Mouse (Mus musculus): ENCODE results near the gene Gm11239. TPM values are rescaled to one million over a fixed set of nuclear protein-coding genes. Genes with fewer than 3 reads are reported as not detected.
"Not testable (repeated sequence)": the region's sequence is repeated elsewhere in the genome, so short reads cannot be mapped to it uniquely, and the experiment has no call there.

The Gm11239 gene
- not detected for total RNA-seq (2021)

- DNase-seq: not testable (repeated sequence)
These were observed at the start of gene Gm11239 for GRCm38 (mm10) chr4:73668054-73668453. Gm11239 (plus strand) TSS chr4:73668354.

- DNase-seq: not testable (repeated sequence)
These were observed 45.5 kb upstream of the Gm11239 start, which contains the start of gene Gm11237 for GRCm38 (mm10) chr4:73622684-73623083. Gm11237 (plus strand) TSS chr4:73622984.

GRCm38 (mm10) chr4:73637821-73638220 lies 30.3 kb upstream of the Gm11239 start, which contains the start of gene Gm11236:
Gm11236 (plus strand) TSS chr4:73638121.
- not testable (repeated sequence) for DNase-seq

GRCm38 (mm10) chr4:73661864-73662263 lies 6.3 kb upstream of the Gm11239 start:
- not testable (repeated sequence) for DNase-seq

GRCm38 (mm10) chr4:73683216-73683615 lies 15.1 kb downstream of the Gm11239 start, which contains the start of gene Gm428:
Gm428 (plus strand) TSS chr4:73683516.
- DNase-seq: not testable (repeated sequence)

GRCm38 (mm10) chr4:73718761-73719160 lies 50.6 kb downstream of the Gm11239 start:
- no peak for DNase-seq

GRCm38 (mm10) chr4:73719819-73720218 lies 51.7 kb downstream of the Gm11239 start:
- no peak for DNase-seq

Other genes with a start within 250 kb of the Gm11239 start
- not detected for gene Gm11238, start 60.5 kb upstream of the Gm11239 start, total RNA-seq (2021)
- gene Gm11237, start 45.4 kb upstream of the Gm11239 start, total RNA-seq (2021): not detected
- gene Gm11236, start 30.2 kb upstream of the Gm11239 start, total RNA-seq (2021): not detected
- gene Gm428, start 15.2 kb downstream of the Gm11239 start, total RNA-seq (2021): not detected
- under 1 TPM; 0.61 to 0.83 TPM for gene Rasef, start 122.6 kb downstream of the Gm11239 start, total RNA-seq (2021)
- not detected for gene Gm11758, start 207.9 kb downstream of the Gm11239 start, total RNA-seq (2021)
- not detected for gene Gm11757, start 222.8 kb downstream of the Gm11239 start, total RNA-seq (2021)
- not detected for gene Gm13871, start 237.6 kb downstream of the Gm11239 start, total RNA-seq (2021)